Mouse (Mus musculus) stomach, postnatal 0 days (tissue): ENCODE results near the gene Iqsec2.
"Not testable (repeated sequence)": the region's sequence is repeated elsewhere in the genome, so short reads cannot be mapped to it uniquely, and the experiment has no call there.

Experiments used
- CTCF ChIP-seq: IDR thresholded peaks from 2 replicates; pipeline ENCODE4 v1.5.1; 2016; ENCODE audit warnings: antibody characterized with exemption, low read depth, mild to moderate bottlenecking, moderate library complexity
- EP300 ChIP-seq: optimal IDR thresholded peaks from 2 replicates; pipeline ENCODE3; 2016; ENCODE audit warnings: antibody characterized with exemption

DNA sequence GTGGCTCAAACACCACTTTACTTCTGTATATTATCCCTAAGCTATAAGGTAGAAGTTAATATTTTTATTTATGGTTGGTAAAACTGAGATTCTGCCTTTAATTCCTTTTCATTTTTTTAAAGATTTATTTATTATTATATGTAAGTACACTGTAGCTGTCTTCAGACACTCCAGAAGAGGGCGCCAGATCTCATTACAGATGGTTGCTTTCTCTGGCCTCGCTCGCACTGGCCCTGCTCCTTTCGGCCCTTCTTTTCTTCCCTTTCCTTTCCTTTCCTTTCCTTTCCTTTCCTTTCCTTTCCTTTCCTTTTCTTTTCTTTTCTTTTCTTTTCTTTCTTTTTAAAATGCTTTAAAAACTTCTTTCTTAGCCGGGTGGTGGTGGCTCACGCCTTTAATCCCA lies 99.1 kb downstream of the Iqsec2 start:
- peak; percentile 44 for TF ChIP-seq CTCF
- TF ChIP-seq EP300 = not testable (repeated sequence)
